Mouse (Mus musculus): ENCODE data around the gene Plekhh2.

DNA sequence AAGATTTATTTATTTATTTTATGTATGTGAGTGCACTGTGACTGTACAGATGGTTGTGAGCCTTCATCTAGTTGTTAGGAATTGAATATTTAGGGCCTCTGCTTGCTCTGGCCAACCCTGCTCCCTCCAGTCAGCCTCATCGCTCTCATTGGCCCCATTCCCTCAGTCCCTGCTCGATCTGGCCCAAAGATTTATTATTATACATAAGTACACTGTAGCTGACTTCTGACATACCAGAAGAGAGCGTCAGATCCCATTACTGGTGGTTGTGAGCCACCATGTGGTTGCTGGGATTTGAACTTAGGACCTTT lies 145.7 kb downstream of the Plekhh2 start:
- no peak for TF ChIP-seq CTCF (IDR thresholded peaks at IDR 0.05; ENCODE audit: control insufficient read depth, insufficient read depth, insufficient replicate concordance, low read depth, low read length)
- TF ChIP-seq POLR2A (IDR thresholded peaks at IDR 0.05; ENCODE audit: control insufficient read depth, low read depth, low read length): no peak
